In the genomic region with DNA sequence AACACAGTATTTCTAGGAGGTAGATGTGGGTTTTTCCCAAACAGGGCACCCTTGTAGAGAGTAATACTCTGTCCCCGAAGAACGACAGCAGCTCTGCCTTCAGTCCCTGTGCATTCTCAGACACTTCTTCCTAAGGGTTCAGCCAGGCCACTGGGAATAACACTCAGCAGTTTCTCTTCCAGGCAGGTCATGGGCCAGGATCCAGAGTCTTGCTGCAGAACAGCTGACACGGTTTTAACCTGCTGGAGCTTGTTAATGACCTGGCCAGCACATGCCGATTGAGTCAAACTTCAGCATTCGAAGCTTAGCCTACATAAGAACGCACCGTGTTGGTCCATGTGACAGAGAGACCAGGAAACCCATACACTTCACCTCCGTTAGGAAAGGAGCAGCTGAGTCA, we compare ENCODE assay signal across 12 mouse cellular contexts. TPM values are rescaled to one million over a fixed set of nuclear protein-coding genes. Genes with fewer than 3 reads are reported as not detected.
DNase-seq lines count a peak whose midpoint lies in the region; ATAC-seq lines count a peak whose summit lies in the region.
"Had no signal": no experiment of that assay in that cellular context is flagged by ENCODE, and none has a peak within 500 bp of the region (broad histone marks: within the 10 kb centered on the region; RNA-seq: fewer than 3 reads in every experiment).

No protein-coding gene starts in this region.

- no peaks in the 10 kb centered on the region for H3K9me3 ChIP-seq in heart, embryonic 10.5 days
- H3K9me3 ChIP-seq: limb, embryonic 15.5 days; neural tube, embryonic 15.5 days had no signal

- no peaks in the 10 kb centered on the region for H3K36me3 ChIP-seq in heart, embryonic 10.5 days
- H3K36me3 ChIP-seq: limb, embryonic 15.5 days; neural tube, embryonic 15.5 days had no signal

- no peaks in the 10 kb centered on the region for H3K27me3 ChIP-seq in heart, embryonic 10.5 days (ENCODE audit: insufficient read depth, poor library complexity, severe bottlenecking)
- H3K27me3 ChIP-seq: limb, embryonic 15.5 days; neural tube, embryonic 15.5 days had no signal

- 84% methylated on average over 8 of the region's 8 CpGs for WGBS in heart, embryonic 10.5 days

- no peaks in the 10 kb centered on the region; the same call in 1 of the 2 replicates for H3K4me1 ChIP-seq in heart, embryonic 10.5 days
- H3K4me1 ChIP-seq: limb, embryonic 15.5 days had no signal

- H3K4me3 ChIP-seq in heart, embryonic 10.5 days = no peak overlapping the region
- H3K4me3 ChIP-seq: limb, embryonic 15.5 days; neural tube, embryonic 15.5 days had no signal

- DNase-seq in heart, adult 11 months = peak; percentile 90
- DNase-seq in heart, embryonic 10.5 days (ENCODE audit: low spot score) = no peak
- peak; percentile 22 for DNase-seq in cerebellum, adult 11-12 months
- peak; percentile 74 for DNase-seq in gastrocnemius, postnatal 14 days
- peak; percentile 82 to 89 for DNase-seq in kidney, postnatal 36 days
- no peak for DNase-seq in spleen, postnatal 4 days (ENCODE audit: low spot score in 2 of 2)
- DNase-seq in layer of hippocampus, postnatal 14 days (ENCODE audit: low spot score in 2 of 2) = no peak
- DNase-seq: embryo, embryonic 11 days; forebrain, postnatal 0 days had no signal

- intact Hi-C loops in gastrocnemius, postnatal 14 days (cut with DNase I; ENCODE audit: low total_unique reads) = no loop called here

- H3K27ac ChIP-seq in heart, embryonic 10.5 days = no peak overlapping the region
- H3K27ac ChIP-seq: limb, embryonic 15.5 days; neural tube, embryonic 15.5 days had no signal

- no peak for ATAC-seq in activated CD4-positive, CD25-positive, alpha-beta regulatory T cell, adult 4 months
- ATAC-seq: forebrain, postnatal 0 days had no signal

RNA-seq across cellular contexts. Expression of a gene that starts 36.0 kb away (rescaled TPM):
- polyA plus RNA-seq in heart, embryonic 10.5 days (2016; fragmentation: Nextera tagmentation; extraction: Ambion mirVana) = 8.6 and 9.6 TPM in 2 replicates
- 10 to 100 TPM; 28.4 to 30.8 TPM for total RNA-seq in gastrocnemius, postnatal 14 days (2021)
- total RNA-seq in layer of hippocampus, postnatal 14 days (2021) = 10 to 100 TPM; 91.6 to 94.7 TPM
- polyA plus RNA-seq in activated CD4-positive, CD25-positive, alpha-beta regulatory T cell, adult 4 months (2017; shearing (Covaris generic)) = 10 to 100 TPM; 15.5 to 16.4 TPM

Comparison
In these comparisons a context has a peak if more than half of its experiments do, and no peak if none do; other contexts are left out.
1. DNase-seq: peak in heart, adult 11 months (single experiment), cerebellum, adult 11-12 months (single experiment), gastrocnemius, postnatal 14 days (single experiment) and kidney, postnatal 36 days (2 of 2); none in heart, embryonic 10.5 days (single experiment), spleen, postnatal 4 days (0 of 2) and layer of hippocampus, postnatal 14 days (0 of 2).